Mouse (Mus musculus) intestine, embryonic 14.5 days (tissue): ENCODE results near the gene Prtn3. TPM values are rescaled to one million over a fixed set of nuclear protein-coding genes. Genes with fewer than 3 reads are reported as not detected.
"Not testable (repeated sequence)": the region's sequence is repeated elsewhere in the genome, so short reads cannot be mapped to it uniquely, and the experiment has no call there.

Source experiments
- ATAC-seq: fragments of 200-750 bp; cut with Nextera tagmentation; replicated peaks from 2 replicates; pipeline ENCODE4 v1.8.0; 2017; ENCODE audit warnings: low read depth, moderate number of reproducible peaks, moderate TSS enrichment, moderate library complexity; ENCODE audit not compliant: low FRiP score, low TSS enrichment
- DNase-seq: peaks from one replicate; pipeline ENCODE4 v3.0.0-alpha.2; 2018; ENCODE audit warnings: low spot score
- H3K27ac ChIP-seq: fragments of 300-500 bp; sonication (generic); 2 replicates; pipeline ENCODE4 v1.5.1; 2014; ENCODE audit warnings: low read depth, mild to moderate bottlenecking, control low read depth
- H3K27me3 ChIP-seq: fragments of 300-500 bp; sonication (generic); replicated peaks from 2 replicates; pipeline ENCODE4 v1.6.1; 2014; ENCODE audit warnings: low read length, control low read depth; ENCODE audit not compliant: control insufficient read depth, insufficient read depth
- H3K36me3 ChIP-seq: fragments of 300-500 bp; sonication (generic); 2 replicates; pipeline ENCODE4 v1.6.1; 2014; ENCODE audit warnings: low read length, control low read depth; ENCODE audit not compliant: control insufficient read depth, insufficient read depth
- H3K4me1 ChIP-seq: fragments of 300-500 bp; sonication (generic); replicated peaks from 2 replicates; pipeline ENCODE4 v1.6.1; 2014; ENCODE audit warnings: low read length, control low read depth, mixed read lengths; ENCODE audit not compliant: control insufficient read depth, insufficient read depth
- H3K4me2 ChIP-seq: fragments of 300-500 bp; sonication (generic); 2 replicates; pipeline ENCODE4 v1.6.1; 2014; ENCODE audit warnings: low read length
- H3K4me3 ChIP-seq: fragments of 300-500 bp; sonication (generic); 2 replicates; pipeline ENCODE4 v1.5.1; 2014; ENCODE audit warnings: low read depth, low read length, control low read depth, mixed read lengths
- H3K9ac ChIP-seq: fragments of 300-500 bp; sonication (generic); 2 replicates; pipeline ENCODE4 v1.6.1; 2014; ENCODE audit warnings: mild to moderate bottlenecking, low read length
- H3K9me3 ChIP-seq: fragments of 300-500 bp; sonication (generic); 2 replicates; pipeline ENCODE4 v1.6.1; 2016; ENCODE audit warnings: low read length, control low read depth; ENCODE audit not compliant: control insufficient read depth
- WGBS: fragments of 180-500 bp; shearing (Covaris S2); extraction: QIAGEN DNeasy Blood & Tissue Kit; methylation state at CpG from one replicate; pipeline ENCODE4 v1.1.7; 2014; 5-methylcytosine and 5-hydroxymethylcytosine counted together
- polyA plus RNA-seq: library from polyadenylated mRNA; unstranded; fragments of >200 nt; fragmentation: Nextera tagmentation; extraction: Ambion mirVana; gene quantifications from 2 replicates; pipeline ENCODE4 v1.2.1, GENCODE M21; 2014

Gene Prtn3
- polyA plus RNA-seq, 1 experiment from 2014 or later = 5.2 TPM

- ATAC-seq = no peak
- H3K36me3 ChIP-seq = no peaks in the 10 kb centered on the region
- no peaks in the 10 kb centered on the region for H3K27me3 ChIP-seq
- DNase-seq = no peak
- H3K4me2 ChIP-seq = no peak overlapping the region
- WGBS = 76% methylated on average over 1 of the region's 1 CpGs
- no peak overlapping the region for H3K27ac ChIP-seq
- H3K4me3 ChIP-seq = no peak overlapping the region
- no peaks in the 10 kb centered on the region for H3K9me3 ChIP-seq
- H3K9ac ChIP-seq = no peak overlapping the region
- peaks cover 29% of the 10 kb centered on the region for H3K4me1 ChIP-seq
These were observed 2.9 kb downstream of the Prtn3 start for GRCm38 (mm10) chr10:79877174-79877573.

- H3K9ac ChIP-seq = no peak overlapping the region
- H3K36me3 ChIP-seq = no peaks in the 10 kb centered on the region
- H3K27me3 ChIP-seq = no peaks in the 10 kb centered on the region
- peaks cover 28% of the 10 kb centered on the region for H3K4me1 ChIP-seq
- H3K9me3 ChIP-seq = no peaks in the 10 kb centered on the region
- ATAC-seq (no peak), DNase-seq (no peak)
- H3K27ac ChIP-seq = no peak overlapping the region
- WGBS = 62% methylated on average over 12 of the region's 12 CpGs
- no peak overlapping the region for H3K4me3 ChIP-seq
- H3K4me2 ChIP-seq = no peak overlapping the region
These were observed 3.5 kb downstream of the Prtn3 start for GRCm38 (mm10) chr10:79877757-79878156.

- Histone ChIP-seq H3K36me3 (no peaks in the 10 kb centered on the region), H3K4me1 (peaks cover 22% of the 10 kb centered on the region; the same call in 1 of the 2 replicates), H3K27me3 (no peaks in the 10 kb centered on the region), H3K4me3 (no peak overlapping the region), H3K27ac (no peak overlapping the region), H3K9me3 (no peaks in the 10 kb centered on the region), H3K9ac (no peak overlapping the region), H3K4me2 (no peak overlapping the region)
- WGBS = 16% methylated on average over 3 of the region's 3 CpGs
- ATAC-seq (no peak), DNase-seq (no peak)
These were observed 5.3 kb downstream of the Prtn3 start for GRCm38 (mm10) chr10:79879527-79879926.

GRCm38 (mm10) chr10:79880721-79881120, 6.4 kb downstream of the Prtn3 start:
- Histone ChIP-seq H3K27ac (no peak overlapping the region), H3K4me1 (peaks cover 13% of the 10 kb centered on the region; the same call in 1 of the 2 replicates), H3K9ac (no peak overlapping the region), H3K27me3 (no peaks in the 10 kb centered on the region), H3K9me3 (no peaks in the 10 kb centered on the region), H3K36me3 (no peaks in the 10 kb centered on the region), H3K4me3 (no peak overlapping the region), H3K4me2 (no peak overlapping the region)
- 21% methylated on average over 9 of the region's 9 CpGs for WGBS
- ATAC-seq (no peak), DNase-seq (no peak)

GRCm38 (mm10) chr10:79881981-79882380, 7.7 kb downstream of the Prtn3 start:
- H3K4me2 ChIP-seq = peak overlapping the region; percentile 42
- no peaks in the 10 kb centered on the region for H3K9me3 ChIP-seq
- 0 out of 2 replicates have a peak, but pooled peaks have one; percentile 21 for ATAC-seq
- H3K4me3 ChIP-seq = peak overlapping the region; percentile 18; the same call in 1 of the 2 replicates
- no peaks in the 10 kb centered on the region for H3K27me3 ChIP-seq
- no peak for DNase-seq
- H3K9ac ChIP-seq = peak overlapping the region; percentile 29; the same call in 1 of the 2 replicates
- H3K4me1 ChIP-seq = peaks cover 13% of the 10 kb centered on the region; the same call in 1 of the 2 replicates
- H3K36me3 ChIP-seq = no peaks in the 10 kb centered on the region
- no peak overlapping the region for H3K27ac ChIP-seq
- WGBS = 7% methylated on average over 22 of the region's 22 CpGs

- no peaks in the 10 kb centered on the region for H3K9me3 ChIP-seq
- no peak overlapping the region for H3K4me2 ChIP-seq
- peak; percentile 87 for DNase-seq
- 20% methylated on average over 22 of the region's 22 CpGs for WGBS
- no peaks in the 10 kb centered on the region for H3K36me3 ChIP-seq
- H3K4me1 ChIP-seq = peaks cover 13% of the 10 kb centered on the region; the same call in 1 of the 2 replicates
- ATAC-seq = 0 out of 2 replicates have a peak, but pooled peaks have one; percentile 7
- H3K9ac ChIP-seq = no peak overlapping the region
- H3K27me3 ChIP-seq = no peaks in the 10 kb centered on the region
- H3K4me3 ChIP-seq = no peak overlapping the region
- no peak overlapping the region for H3K27ac ChIP-seq
These were observed 9.2 kb downstream of the Prtn3 start for GRCm38 (mm10) chr10:79883297-79884084.

GRCm38 (mm10) chr10:79884446-79884845, 10.2 kb downstream of the Prtn3 start:
- no peak overlapping the region for H3K4me3 ChIP-seq
- H3K9me3 ChIP-seq = no peaks in the 10 kb centered on the region
- no peak overlapping the region for H3K4me2 ChIP-seq
- H3K9ac ChIP-seq = no peak overlapping the region
- no peaks in the 10 kb centered on the region for H3K27me3 ChIP-seq
- H3K4me1 ChIP-seq = peaks cover 13% of the 10 kb centered on the region; the same call in 1 of the 2 replicates
- no peak overlapping the region for H3K27ac ChIP-seq
- H3K36me3 ChIP-seq = no peaks in the 10 kb centered on the region
- 67% methylated on average over 4 of the region's 4 CpGs for whole genome bisulfite sequencing
- no peak for ATAC-seq
- no peak for DNase-seq

GRCm38 (mm10) chr10:79884938-79885337, 10.7 kb downstream of the Prtn3 start:
- H3K4me1 ChIP-seq = peaks cover 13% of the 10 kb centered on the region; the same call in 1 of the 2 replicates
- WGBS = 52% methylated on average over 2 of the region's 3 CpGs
- not testable (repeated sequence) for H3K9ac ChIP-seq, DNase-seq, H3K27ac ChIP-seq, H3K9me3 ChIP-seq, H3K4me2 ChIP-seq, H3K4me3 ChIP-seq, ATAC-seq, H3K36me3 ChIP-seq, H3K27me3 ChIP-seq
